Mouse (Mus musculus) bone marrow, adult 2 months (tissue): ENCODE measurements around the gene Anapc4.

ENCODE experiments used
- CTCF ChIP-seq: fragments of 200-500 bp; IDR thresholded peaks from 2 replicates; pipeline ENCODE4 v1.5.1; 2011; ENCODE audit warnings: low read length, control low read depth; ENCODE audit not compliant: control insufficient read depth, insufficient read depth
- POLR2A ChIP-seq: fragments of 200-500 bp; IDR thresholded peaks from 2 replicates; pipeline ENCODE4 v1.6.1; 2011; ENCODE audit warnings: low read depth, mild to moderate bottlenecking, control low read depth, low read length, borderline replicate concordance; ENCODE audit not compliant: control insufficient read depth

DNA sequence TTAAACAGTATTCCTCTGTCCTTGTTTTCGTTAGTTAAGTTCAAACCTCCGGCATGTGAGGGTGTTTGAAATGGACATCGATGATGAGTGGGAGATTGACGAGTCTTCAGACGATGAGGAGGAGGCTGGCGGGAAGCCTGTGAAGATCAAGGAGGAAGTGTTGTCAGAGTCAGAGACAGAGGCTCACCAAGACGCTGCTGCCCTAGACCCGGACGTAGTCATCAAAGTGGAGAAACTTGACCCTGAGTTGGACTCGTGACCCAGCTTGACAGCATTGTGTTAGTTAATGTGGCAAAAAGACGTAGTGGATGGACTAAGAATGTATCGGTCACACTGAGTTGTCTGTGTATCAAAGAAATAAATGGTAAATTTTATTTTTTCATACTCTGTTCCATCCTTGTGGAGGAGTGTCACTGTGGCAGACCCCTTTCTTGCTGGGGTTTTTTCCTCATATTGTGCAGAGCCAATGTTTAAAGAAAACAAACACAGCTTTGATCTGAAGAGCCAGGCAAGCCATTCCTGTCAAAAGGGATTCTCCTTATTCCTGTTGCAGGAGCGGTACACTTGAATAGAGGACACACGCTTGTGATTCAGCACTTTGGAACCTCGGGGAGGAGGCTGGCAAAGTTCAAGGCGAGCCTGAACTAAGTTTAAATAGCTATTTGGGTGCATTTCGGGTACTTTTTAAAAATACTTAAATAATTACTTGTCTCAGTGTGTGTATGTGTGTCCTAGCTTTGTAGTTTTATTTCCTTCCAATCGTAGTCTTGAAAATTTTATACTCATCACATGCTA, 32.7 kb downstream of the Anapc4 start:
- no peak for TF ChIP-seq CTCF
- no peak for TF ChIP-seq POLR2A
